Mouse (Mus musculus): Measurements from ENCODE around the gene Gm20388. TPM values are rescaled to one million over a fixed set of nuclear protein-coding genes. Genes with fewer than 3 reads are reported as not detected.

Gene Gm20388
- polyA plus RNA-seq, 1 experiment = 28.1 TPM

DNA sequence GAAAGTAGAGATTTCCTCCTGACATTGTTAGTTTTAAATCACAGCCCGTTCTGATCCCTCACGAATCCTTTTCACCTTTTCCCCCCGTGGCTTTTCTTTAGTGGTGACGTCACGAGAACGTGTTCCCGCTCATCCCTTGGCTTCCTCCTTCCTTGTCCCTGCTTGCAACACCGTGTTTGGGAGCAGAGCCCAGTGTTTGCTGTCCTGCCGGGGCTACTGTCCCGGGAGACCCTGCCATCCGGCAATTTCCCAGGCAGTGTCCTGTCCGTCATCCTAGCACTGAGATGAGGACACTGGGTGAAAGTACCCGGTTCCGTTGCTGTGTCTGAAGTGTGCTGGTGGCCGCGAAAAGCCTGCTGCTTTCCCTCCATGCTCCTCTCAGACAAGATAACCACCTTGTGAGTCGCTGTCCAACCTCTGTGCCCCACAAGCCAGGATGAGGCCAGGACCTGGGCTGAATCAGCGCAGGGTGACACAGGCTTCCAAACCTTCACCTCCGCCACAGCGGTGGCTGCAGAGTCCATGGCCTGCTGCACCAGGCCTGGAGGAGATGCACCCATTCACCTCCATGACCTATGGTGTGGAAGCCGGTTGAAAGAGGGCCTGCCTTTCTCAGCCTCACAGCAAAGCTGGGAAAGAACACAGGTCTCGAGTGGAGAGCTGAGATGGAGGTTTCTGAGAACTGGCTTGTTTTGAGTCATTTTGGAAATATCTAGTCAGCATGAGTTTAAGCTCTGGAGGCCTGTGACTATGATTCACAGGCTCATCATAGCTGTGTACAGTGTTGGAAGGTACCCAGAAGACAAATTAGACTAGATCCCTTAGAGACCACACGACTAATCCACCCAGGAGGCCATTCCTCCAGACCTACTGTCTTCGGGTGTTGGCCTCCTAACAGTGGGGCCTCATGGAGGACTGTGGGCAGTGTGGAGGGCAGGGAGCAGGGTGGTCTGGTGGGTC lies 4367.6 kb downstream of the Gm20388 start:
- H3K4me3 ChIP-seq (ENCODE audit: low read depth, low read length) = no peak overlapping the region
- no peak for TF ChIP-seq POLR2A (IDR thresholded peaks at IDR 0.05; ENCODE audit: insufficient read depth, low read length)
- TF ChIP-seq EP300 (IDR thresholded peaks at IDR 0.05; ENCODE audit: insufficient read depth, low read depth, low read length) = no peak
- TF ChIP-seq CTCF (IDR thresholded peaks at IDR 0.05; ENCODE audit: low read depth, low read length) = no peak
- H3K36me3 ChIP-seq (ENCODE audit: control insufficient read depth, insufficient read depth, low read length, poor library complexity, severe bottlenecking) = no peaks in the 10 kb centered on the region
- H3K27ac ChIP-seq (ENCODE audit: insufficient read depth, low read length) = no peak overlapping the region
- peaks cover 7% of the 10 kb centered on the region for H3K4me1 ChIP-seq (ENCODE audit: control insufficient read depth, insufficient read depth, low read length)
- H3K9me3 ChIP-seq (replicated peaks; ENCODE audit: control insufficient read depth, insufficient read depth, low read length, poor library complexity, severe bottlenecking) = no peaks in the 10 kb centered on the region
- H3K27me3 ChIP-seq (ENCODE audit: control insufficient read depth, insufficient read depth, low read length, poor library complexity, severe bottlenecking) = no peaks in the 10 kb centered on the region
- H3K9ac ChIP-seq (ENCODE audit: low read depth, poor library complexity, severe bottlenecking) = no peak overlapping the region

- TF ChIP-seq POLR2A (IDR thresholded peaks at IDR 0.05; ENCODE audit: insufficient read depth, low read length) (no peak), CTCF (IDR thresholded peaks at IDR 0.05; ENCODE audit: low read depth, low read length) (no peak), EP300 (IDR thresholded peaks at IDR 0.05; ENCODE audit: insufficient read depth, low read depth, low read length) (no peak)
- Histone ChIP-seq H3K27ac (ENCODE audit: insufficient read depth, low read length) (no peak overlapping the region), H3K36me3 (ENCODE audit: control insufficient read depth, insufficient read depth, low read length, poor library complexity, severe bottlenecking) (no peaks in the 10 kb centered on the region), H3K27me3 (ENCODE audit: control insufficient read depth, insufficient read depth, low read length, poor library complexity, severe bottlenecking) (no peaks in the 10 kb centered on the region), H3K9ac (ENCODE audit: low read depth, poor library complexity, severe bottlenecking) (no peak overlapping the region), H3K9me3 (replicated peaks; ENCODE audit: control insufficient read depth, insufficient read depth, low read length, poor library complexity, severe bottlenecking) (no peaks in the 10 kb centered on the region), H3K4me3 (ENCODE audit: low read depth, low read length) (no peak overlapping the region), H3K4me1 (ENCODE audit: control insufficient read depth, insufficient read depth, low read length) (peaks cover 9% of the 10 kb centered on the region)
Observed at GRCm38 (mm10) chr8:124278956-124279689, 4368.5 kb downstream of the Gm20388 start.

DNA sequence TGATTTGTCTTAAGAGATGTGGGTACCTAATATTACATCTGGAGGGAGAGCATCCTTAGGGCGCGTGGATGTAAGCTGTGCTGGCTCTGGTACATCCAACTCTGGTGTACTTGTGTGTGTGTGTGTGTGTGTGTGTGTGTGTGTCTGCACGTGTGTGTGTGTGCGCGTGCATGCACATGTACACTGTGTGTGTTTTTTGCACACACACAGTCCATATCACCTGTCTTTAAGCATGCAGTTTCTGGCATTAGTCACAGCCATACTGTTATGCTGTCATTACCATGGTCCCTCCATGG lies 4369.0 kb downstream of the Gm20388 start:
- H3K36me3 ChIP-seq (ENCODE audit: control insufficient read depth, insufficient read depth, low read length, poor library complexity, severe bottlenecking) = no peaks in the 10 kb centered on the region
- H3K27me3 ChIP-seq (ENCODE audit: control insufficient read depth, insufficient read depth, low read length, poor library complexity, severe bottlenecking) = no peaks in the 10 kb centered on the region
- H3K27ac ChIP-seq (ENCODE audit: insufficient read depth, low read length) = no peak overlapping the region
- H3K9ac ChIP-seq (ENCODE audit: low read depth, poor library complexity, severe bottlenecking) = no peak overlapping the region
- TF ChIP-seq EP300 (IDR thresholded peaks at IDR 0.05; ENCODE audit: insufficient read depth, low read depth, low read length) (no peak), POLR2A (IDR thresholded peaks at IDR 0.05; ENCODE audit: insufficient read depth, low read length) (no peak), CTCF (IDR thresholded peaks at IDR 0.05; ENCODE audit: low read depth, low read length) (no peak)
- no peak overlapping the region for H3K4me3 ChIP-seq (ENCODE audit: low read depth, low read length)
- H3K9me3 ChIP-seq (replicated peaks; ENCODE audit: control insufficient read depth, insufficient read depth, low read length, poor library complexity, severe bottlenecking) = no peaks in the 10 kb centered on the region
- H3K4me1 ChIP-seq (ENCODE audit: control insufficient read depth, insufficient read depth, low read length) = peaks cover 9% of the 10 kb centered on the region

DNA sequence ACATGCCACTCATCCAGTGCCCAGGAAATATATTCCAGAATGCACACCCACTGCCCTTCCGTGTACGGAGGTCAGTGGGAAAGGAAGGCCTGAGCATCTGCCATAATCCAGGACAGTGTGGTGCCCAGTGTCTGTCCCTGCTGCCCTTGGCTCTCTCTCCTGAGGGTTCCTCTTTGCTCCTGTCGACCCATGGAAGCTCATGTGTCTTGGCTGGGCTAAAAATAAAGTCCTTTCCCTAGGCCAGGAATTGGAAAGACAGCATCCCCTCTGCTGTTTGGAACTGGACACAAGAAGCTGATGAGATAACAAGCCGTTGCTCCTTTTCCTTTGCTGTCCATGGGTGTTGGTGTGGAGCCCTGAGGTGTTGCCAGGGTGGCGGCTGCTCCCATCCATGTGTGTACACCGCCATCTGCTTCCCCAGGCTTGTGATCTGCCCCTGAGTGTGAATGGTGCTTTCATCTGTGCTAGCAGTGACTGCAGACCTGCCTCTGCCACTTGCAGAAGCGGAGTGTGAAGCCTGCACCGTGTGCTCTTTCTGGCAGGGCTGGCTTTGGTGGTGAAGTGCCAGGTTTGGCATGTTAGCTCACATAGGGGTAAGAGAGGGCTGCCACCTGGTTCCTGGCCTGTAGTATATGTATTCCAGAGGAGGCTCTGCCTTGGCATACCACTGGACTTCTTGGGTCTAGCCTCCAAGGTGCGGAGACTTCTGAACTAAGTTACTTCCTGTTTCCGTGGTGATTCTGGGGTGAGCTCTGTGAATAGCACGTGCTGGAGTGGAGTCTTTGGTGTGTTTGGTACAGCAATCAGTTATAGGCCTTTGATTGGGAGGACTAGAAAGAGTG lies 4371.3 kb downstream of the Gm20388 start:
- Histone ChIP-seq H3K4me3 (ENCODE audit: low read depth, low read length) (no peak overlapping the region), H3K9ac (ENCODE audit: low read depth, poor library complexity, severe bottlenecking) (no peak overlapping the region), H3K4me1 (ENCODE audit: control insufficient read depth, insufficient read depth, low read length) (peaks cover 9% of the 10 kb centered on the region), H3K27ac (ENCODE audit: insufficient read depth, low read length) (no peak overlapping the region), H3K9me3 (replicated peaks; ENCODE audit: control insufficient read depth, insufficient read depth, low read length, poor library complexity, severe bottlenecking) (no peaks in the 10 kb centered on the region), H3K27me3 (ENCODE audit: control insufficient read depth, insufficient read depth, low read length, poor library complexity, severe bottlenecking) (no peaks in the 10 kb centered on the region), H3K36me3 (ENCODE audit: control insufficient read depth, insufficient read depth, low read length, poor library complexity, severe bottlenecking) (no peaks in the 10 kb centered on the region)
- TF ChIP-seq CTCF (IDR thresholded peaks at IDR 0.05; ENCODE audit: low read depth, low read length) (no peak), EP300 (IDR thresholded peaks at IDR 0.05; ENCODE audit: insufficient read depth, low read depth, low read length) (no peak), POLR2A (IDR thresholded peaks at IDR 0.05; ENCODE audit: insufficient read depth, low read length) (no peak)

GRCm38 (mm10) chr8:124282878-124283630 lies 4372.4 kb downstream of the Gm20388 start:
- H3K4me3 ChIP-seq (ENCODE audit: low read depth, low read length) = no peak overlapping the region
- TF ChIP-seq POLR2A (IDR thresholded peaks at IDR 0.05; ENCODE audit: insufficient read depth, low read length) (no peak), EP300 (IDR thresholded peaks at IDR 0.05; ENCODE audit: insufficient read depth, low read depth, low read length) (no peak), CTCF (IDR thresholded peaks at IDR 0.05; ENCODE audit: low read depth, low read length) (no peak)
- H3K4me1 ChIP-seq (ENCODE audit: control insufficient read depth, insufficient read depth, low read length) = peaks cover 9% of the 10 kb centered on the region
- H3K9me3 ChIP-seq (replicated peaks; ENCODE audit: control insufficient read depth, insufficient read depth, low read length, poor library complexity, severe bottlenecking) = no peaks in the 10 kb centered on the region
- H3K27me3 ChIP-seq (ENCODE audit: control insufficient read depth, insufficient read depth, low read length, poor library complexity, severe bottlenecking) = no peaks in the 10 kb centered on the region
- H3K27ac ChIP-seq (ENCODE audit: insufficient read depth, low read length) = no peak overlapping the region
- H3K36me3 ChIP-seq (ENCODE audit: control insufficient read depth, insufficient read depth, low read length, poor library complexity, severe bottlenecking) = no peaks in the 10 kb centered on the region
- H3K9ac ChIP-seq (ENCODE audit: low read depth, poor library complexity, severe bottlenecking) = no peak overlapping the region

Measured in ES-Bruce4 (cell line).